Mouse (Mus musculus): ENCODE results near the gene Mars. TPM values are rescaled to one million over a fixed set of nuclear protein-coding genes. Genes with fewer than 3 reads are reported as not detected.

Mars gene
- polyA plus RNA-seq, 1 experiment from 2014 or later = 146 TPM

DNA sequence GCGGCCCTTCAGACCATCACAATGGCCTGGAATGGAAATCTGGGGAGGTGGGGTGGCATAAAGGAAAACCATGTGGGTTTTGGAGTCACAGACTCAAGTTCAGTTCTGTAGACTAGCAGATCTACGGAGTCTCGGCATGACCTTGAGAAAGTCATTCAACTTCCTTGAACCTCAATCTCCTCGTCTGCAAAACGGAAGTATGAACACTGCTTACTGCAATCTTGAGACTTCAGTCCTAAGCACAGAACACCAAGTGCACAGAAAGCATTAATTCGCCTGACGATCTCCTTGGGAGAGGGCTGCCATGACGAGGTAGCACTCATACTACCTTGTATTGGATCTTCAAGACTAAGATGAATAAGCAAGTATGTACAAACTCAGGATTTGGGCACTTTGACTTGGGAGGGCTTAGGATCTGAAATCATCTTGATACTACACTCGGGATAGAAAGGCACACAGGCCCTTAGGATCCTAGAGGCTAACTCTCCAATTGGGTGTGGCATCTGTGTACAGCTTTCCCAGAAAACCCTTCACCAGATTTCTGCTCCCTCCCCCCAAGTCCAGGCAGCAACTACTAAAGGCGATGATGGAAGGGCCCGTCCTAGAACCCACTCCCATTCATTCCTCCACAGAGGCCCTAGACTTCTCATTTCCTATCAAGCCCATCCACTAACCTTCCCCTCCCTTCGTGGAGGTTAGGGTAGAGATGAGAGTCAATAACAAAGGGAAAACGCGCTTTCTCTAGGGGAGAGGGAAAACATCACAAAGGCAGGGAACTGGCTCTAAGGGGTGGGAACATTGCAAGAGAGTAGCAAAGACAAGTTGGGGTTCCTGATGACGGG is 49.7 kb downstream of the Mars start:
- peaks cover 28% of the 10 kb centered on the region for H3K4me1 ChIP-seq
- 69% methylated on average over 15 of the region's 15 CpGs for WGBS

DNA sequence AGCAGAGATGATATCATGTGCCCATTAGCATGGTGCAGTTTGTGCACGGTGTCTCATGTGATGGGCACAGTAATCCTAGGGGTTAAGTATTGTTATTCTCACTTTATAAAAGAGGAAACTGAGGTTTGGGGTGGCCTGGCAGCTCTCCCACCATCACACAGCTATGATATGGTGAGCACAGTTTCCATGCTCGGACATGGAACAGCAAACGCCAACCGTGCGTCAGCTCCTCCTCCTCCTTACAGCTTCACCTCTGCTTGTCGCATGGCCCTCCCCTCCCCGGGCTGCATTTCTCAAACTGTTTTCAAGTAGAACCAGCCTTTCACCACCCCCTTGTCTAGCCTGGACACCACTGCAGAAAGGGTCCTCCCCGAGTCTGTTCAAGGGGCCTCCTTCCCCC is 53.1 kb downstream of the Mars start:
- WGBS = 82% methylated on average over 8 of the region's 8 CpGs
- Histone ChIP-seq H3K4me1 (peaks cover 32% of the 10 kb centered on the region), H3K9me3 (no peaks in the 10 kb centered on the region), H3K4me2 (replicated peaks) (peak overlapping the region; percentile 75; the same call in 1 of the 2 replicates), H3K4me3 (no peak overlapping the region), H3K36me3 (no peaks in the 10 kb centered on the region; the same call in 1 of the 2 replicates), H3K27me3 (replicated peaks) (no peaks in the 10 kb centered on the region), H3K27ac (no peak overlapping the region), H3K9ac (no peak overlapping the region)
- no peak for ATAC-seq (ENCODE audit: low FRiP score, low read depth)

More for the DNA sequence above, 49.7 kb downstream of the Mars start:
- Histone ChIP-seq H3K36me3 (no peaks in the 10 kb centered on the region; the same call in 1 of the 2 replicates), H3K9ac (peak overlapping the region; percentile 67), H3K9me3 (no peaks in the 10 kb centered on the region), H3K4me3 (peak overlapping the region; percentile 55), H3K27me3 (replicated peaks) (0 out of 2 replicates have a peak, but pooled peaks cover 4% of the 10 kb centered on the region), H3K4me2 (replicated peaks) (peak overlapping the region; percentile 75), H3K27ac (no peak overlapping the region)
- ATAC-seq (ENCODE audit: low FRiP score, low read depth) = no peak

DNA sequence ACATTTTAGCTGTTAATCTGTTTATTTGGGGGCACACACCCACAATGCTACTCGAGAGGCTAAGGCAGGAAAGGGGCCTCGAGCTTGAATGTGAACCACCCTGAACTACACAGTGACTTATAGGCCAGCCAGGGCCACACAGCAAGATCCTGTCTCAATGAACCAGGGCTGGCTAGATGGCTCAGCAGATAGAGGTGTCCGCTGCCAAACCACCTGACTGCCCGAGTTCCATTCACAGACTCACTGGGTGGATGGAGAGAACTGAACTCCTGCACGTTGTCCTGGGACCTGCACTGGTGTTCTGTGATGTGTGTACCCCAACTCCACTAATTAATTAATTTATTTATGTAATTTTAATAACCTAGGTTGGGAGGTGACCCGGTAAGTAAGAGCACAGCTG is 53.8 kb downstream of the Mars start:
- H3K4me1 ChIP-seq = peaks cover 27% of the 10 kb centered on the region
- no peaks in the 10 kb centered on the region for H3K27me3 ChIP-seq (replicated peaks)
- H3K9ac ChIP-seq = no peak overlapping the region
- ATAC-seq (ENCODE audit: low FRiP score, low read depth) = no peak
- no peaks in the 10 kb centered on the region for H3K9me3 ChIP-seq
- H3K4me3 ChIP-seq = no peak overlapping the region
- no peaks in the 10 kb centered on the region; the same call in 1 of the 2 replicates for H3K36me3 ChIP-seq
- 81% methylated on average over 6 of the region's 6 CpGs for WGBS
- no peak overlapping the region for H3K4me2 ChIP-seq (replicated peaks)
- no peak overlapping the region for H3K27ac ChIP-seq

DNA sequence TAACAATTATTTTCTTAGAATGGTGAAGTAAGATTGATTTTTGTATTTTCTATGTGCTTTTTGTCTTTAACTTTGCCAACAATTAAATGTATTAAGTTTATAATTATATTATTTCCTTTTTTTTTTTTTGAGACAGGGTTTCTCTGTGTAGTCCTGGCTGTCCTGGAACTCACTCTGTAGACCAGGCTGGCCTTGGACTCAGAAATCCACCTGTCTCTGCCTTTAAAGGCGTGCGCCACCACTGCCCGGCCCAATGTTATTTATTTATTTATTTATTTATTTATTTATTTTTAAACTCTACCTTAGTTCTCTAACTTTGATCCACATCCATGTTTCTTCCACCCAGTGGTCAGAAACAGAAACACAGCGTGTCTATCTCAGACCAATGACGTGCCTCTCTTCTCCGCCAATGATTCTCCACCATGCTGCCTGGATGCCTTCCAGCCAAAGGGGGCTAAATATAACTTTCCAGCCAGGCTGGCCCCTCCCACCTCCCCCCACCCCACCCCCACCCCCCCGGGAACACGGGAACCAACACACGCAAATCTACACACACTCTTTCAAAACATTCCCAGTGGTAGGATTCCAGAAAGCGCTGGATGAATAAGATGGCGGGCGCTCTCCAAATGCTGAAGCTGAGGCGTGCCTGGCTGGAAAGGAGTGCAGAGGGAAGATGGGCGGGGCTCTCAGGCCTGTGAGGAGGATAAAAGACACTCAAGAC is 55.8 kb downstream of the Mars start:
- H3K36me3 ChIP-seq = no peaks in the 10 kb centered on the region; the same call in 1 of the 2 replicates
- 0 out of 2 replicates have a peak, but pooled peaks have one; percentile 38 for ATAC-seq (ENCODE audit: low FRiP score, low read depth)
- H3K4me3 ChIP-seq = no peak overlapping the region
- no peak overlapping the region for H3K9ac ChIP-seq
- H3K4me1 ChIP-seq = peaks cover 22% of the 10 kb centered on the region
- H3K9me3 ChIP-seq = no peaks in the 10 kb centered on the region
- H3K4me2 ChIP-seq (replicated peaks) = peak overlapping the region; percentile 48
- H3K27me3 ChIP-seq (replicated peaks) = no peaks in the 10 kb centered on the region
- no peak overlapping the region for H3K27ac ChIP-seq
- WGBS = 26% methylated on average over 14 of the region's 14 CpGs

DNA sequence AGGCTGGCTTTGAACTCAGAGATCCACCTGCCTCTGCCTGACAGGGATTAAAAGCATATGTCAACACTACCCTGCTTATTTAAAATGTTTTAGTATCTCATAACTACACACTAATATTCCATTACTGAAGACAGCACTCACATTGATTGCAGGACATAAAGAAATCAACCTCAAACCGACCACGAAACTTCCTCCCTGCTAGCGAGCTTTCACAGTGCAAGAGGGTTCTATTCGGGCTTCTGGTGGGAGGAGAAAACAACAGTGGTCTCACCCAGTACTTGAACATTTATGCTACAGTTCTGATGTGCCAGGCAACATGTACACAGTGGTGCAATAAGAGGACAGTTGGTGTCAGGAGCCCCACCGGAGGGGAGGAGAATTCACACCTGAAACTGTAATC is 60.8 kb downstream of the Mars start:
- WGBS = 90% methylated on average over 5 of the region's 5 CpGs
- ATAC-seq (ENCODE audit: low FRiP score, low read depth) = no peak
- Histone ChIP-seq H3K4me2 (replicated peaks) (no peak overlapping the region), H3K36me3 (peaks cover 21% of the 10 kb centered on the region; the same call in 1 of the 2 replicates), H3K9ac (no peak overlapping the region), H3K4me3 (no peak overlapping the region), H3K27ac (no peak overlapping the region), H3K9me3 (no peaks in the 10 kb centered on the region), H3K27me3 (replicated peaks) (no peaks in the 10 kb centered on the region), H3K4me1 (no peaks in the 10 kb centered on the region)

Other genes starting within 250 kb of the Mars start
- 1,857 and 1,896 TPM in 2 replicates for gene Cdk4, start 248.3 kb downstream of the Mars start, polyA plus RNA-seq (2016; fragmentation: Nextera tagmentation; extraction: Ambion mirVana)
- 137 and 147 TPM in 2 replicates for gene Tspan31, start 241.5 kb downstream of the Mars start, polyA plus RNA-seq (2016; fragmentation: Nextera tagmentation; extraction: Ambion mirVana)
- gene Agap2, start 236.5 kb downstream of the Mars start, polyA plus RNA-seq (2016; fragmentation: Nextera tagmentation; extraction: Ambion mirVana) = 1.1 and 1.3 TPM in 2 replicates
- 118 and 123 TPM in 2 replicates for gene Os9, start 190.7 kb downstream of the Mars start, polyA plus RNA-seq (2016; fragmentation: Nextera tagmentation; extraction: Ambion mirVana)
- gene B4galnt1, start 146.6 kb downstream of the Mars start, polyA plus RNA-seq (2016; fragmentation: Nextera tagmentation; extraction: Ambion mirVana) = 29.2 and 31.5 TPM in 2 replicates
- 1.5 and 1.8 TPM in 2 replicates for gene Slc26a10, start 131.1 kb downstream of the Mars start, polyA plus RNA-seq (2016; fragmentation: Nextera tagmentation; extraction: Ambion mirVana)
- gene Arhgef25, start 121.7 kb downstream of the Mars start, polyA plus RNA-seq (2016; fragmentation: Nextera tagmentation; extraction: Ambion mirVana) = 43.3 and 43.6 TPM in 2 replicates
- 189 and 199 TPM in 2 replicates for gene Dtx3, start 116.1 kb downstream of the Mars start, polyA plus RNA-seq (2016; fragmentation: Nextera tagmentation; extraction: Ambion mirVana)
- 22.0 and 22.4 TPM in 2 replicates for gene Pip4k2c, start 100.2 kb downstream of the Mars start, polyA plus RNA-seq (2016; fragmentation: Nextera tagmentation; extraction: Ambion mirVana)
- 72.7 and 81.6 TPM in 2 replicates for gene Kif5a, start 48.4 kb downstream of the Mars start, polyA plus RNA-seq (2016; fragmentation: Nextera tagmentation; extraction: Ambion mirVana)
- gene Dctn2, start 45.4 kb downstream of the Mars start, polyA plus RNA-seq (2016; fragmentation: Nextera tagmentation; extraction: Ambion mirVana) = 273 and 277 TPM in 2 replicates
- gene Mbd6, start 22.8 kb downstream of the Mars start, polyA plus RNA-seq (2016; fragmentation: Nextera tagmentation; extraction: Ambion mirVana) = 18.4 and 20.5 TPM in 2 replicates
- gene Arhgap9, start 10.2 kb upstream of the Mars start, polyA plus RNA-seq (2016; fragmentation: Nextera tagmentation; extraction: Ambion mirVana) = 1.7 and 2.0 TPM in 2 replicates
- 3.6 and 4.0 TPM in 2 replicates for gene Gli1, start 30.2 kb upstream of the Mars start, polyA plus RNA-seq (2016; fragmentation: Nextera tagmentation; extraction: Ambion mirVana)
- not detected in 2 replicates for gene Inhbe, start 42.6 kb upstream of the Mars start, polyA plus RNA-seq (2016; fragmentation: Nextera tagmentation; extraction: Ambion mirVana)
- gene Inhbc, start 58.6 kb upstream of the Mars start, polyA plus RNA-seq (2016; fragmentation: Nextera tagmentation; extraction: Ambion mirVana) = not detected in 2 replicates
- gene R3hdm2, start 68.5 kb upstream of the Mars start, polyA plus RNA-seq (2016; fragmentation: Nextera tagmentation; extraction: Ambion mirVana) = 33.9 and 36.3 TPM in 2 replicates
- 4.3 and 5.8 TPM in 2 replicates for gene Stac3, start 189.9 kb upstream of the Mars start, polyA plus RNA-seq (2016; fragmentation: Nextera tagmentation; extraction: Ambion mirVana)
- gene Ndufa4l2, start 203.2 kb upstream of the Mars start, polyA plus RNA-seq (2016; fragmentation: Nextera tagmentation; extraction: Ambion mirVana) = 7.3 and 7.6 TPM in 2 replicates
- gene Shmt2, start 210.7 kb upstream of the Mars start, polyA plus RNA-seq (2016; fragmentation: Nextera tagmentation; extraction: Ambion mirVana) = 74.2 and 76.9 TPM in 2 replicates
- gene Nxph4, start 222.8 kb upstream of the Mars start, polyA plus RNA-seq (2016; fragmentation: Nextera tagmentation; extraction: Ambion mirVana) = 112 and 125 TPM in 2 replicates